Mouse (Mus musculus): Measurements from ENCODE around the gene Aurkc. TPM values are rescaled to one million over a fixed set of nuclear protein-coding genes. Genes with fewer than 3 reads are reported as not detected.
"Not testable (repeated sequence)": the region's sequence is repeated elsewhere in the genome, so short reads cannot be mapped to it uniquely, and the experiment has no call there.

Gene Aurkc
- total RNA-seq (2021), result not detected
- long read RNA-seq, result 0 reads

DNA sequence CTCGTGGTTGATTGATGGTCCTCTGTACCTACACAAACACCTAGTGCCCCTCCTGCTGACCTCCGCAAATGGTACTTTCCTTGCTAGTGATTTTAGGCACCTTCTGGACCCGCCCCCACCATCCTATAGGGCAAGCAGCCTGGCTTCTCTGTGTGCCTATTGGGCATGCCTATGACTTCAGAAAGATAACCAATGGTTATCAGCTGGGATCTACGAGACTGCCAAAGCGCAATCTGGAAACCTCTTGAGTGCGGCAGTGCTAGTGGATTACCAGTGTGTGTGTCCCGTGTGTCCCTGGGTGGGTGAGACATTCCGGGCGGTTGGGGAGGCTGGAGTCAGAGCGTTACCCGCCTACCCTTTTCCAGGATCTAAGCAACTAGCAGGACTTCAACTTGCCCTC, at the start of gene Aurkc:
Gene Aurkc, plus strand, starts transcription at position 50 of the 400 bp plus-strand sequence.
- DNase-seq (ENCODE audit: low spot score in 2 of 2), result not testable (repeated sequence)

DNA sequence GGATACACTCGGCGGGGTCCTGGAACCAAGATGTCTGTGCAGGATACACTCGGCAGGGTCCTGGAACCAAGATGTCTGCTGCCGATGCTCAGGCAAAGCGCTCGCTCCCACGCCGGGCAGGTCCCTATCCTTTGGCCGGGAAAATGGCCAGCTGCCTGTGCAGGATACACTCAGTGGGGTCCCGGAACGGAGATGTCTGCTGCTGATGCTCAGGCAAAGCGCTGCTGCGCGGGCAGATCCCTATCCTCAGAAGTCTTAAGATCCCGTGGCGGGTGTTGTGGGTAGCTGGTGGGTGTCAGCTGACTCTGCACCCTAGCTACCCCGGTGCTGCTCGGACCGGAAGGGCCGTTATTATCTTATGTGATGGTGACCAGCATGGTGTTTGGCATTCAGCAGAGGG, 47.0 kb upstream of the Aurkc start:
- not testable (repeated sequence) for DNase-seq (ENCODE audit: low spot score in 2 of 2)

DNA sequence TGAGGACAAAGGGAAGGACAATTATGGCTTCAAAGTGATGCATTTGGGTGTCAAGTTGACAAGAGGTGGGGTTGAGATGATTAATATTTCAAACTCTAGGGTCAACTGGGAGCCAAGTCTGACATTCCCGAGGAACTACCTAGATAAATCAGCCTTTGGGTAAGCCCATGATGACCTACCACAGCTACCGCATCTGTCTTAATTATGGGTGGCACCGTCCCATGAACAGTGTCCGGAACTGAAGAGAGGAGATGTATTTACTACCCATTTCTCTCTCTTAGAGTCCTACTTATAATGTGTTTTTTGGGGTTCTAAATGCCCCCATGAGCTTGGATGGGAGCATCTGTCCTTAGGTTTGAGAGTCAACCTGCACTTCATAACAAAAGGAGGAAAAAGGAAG, 38.5 kb upstream of the Aurkc start:
- DNase-seq (ENCODE audit: low spot score in 2 of 2), result no peak

GRCm38 (mm10) chr7:6958574-6958973, 36.5 kb upstream of the Aurkc start:
- no peak for DNase-seq (ENCODE audit: low spot score in 2 of 2)

DNA sequence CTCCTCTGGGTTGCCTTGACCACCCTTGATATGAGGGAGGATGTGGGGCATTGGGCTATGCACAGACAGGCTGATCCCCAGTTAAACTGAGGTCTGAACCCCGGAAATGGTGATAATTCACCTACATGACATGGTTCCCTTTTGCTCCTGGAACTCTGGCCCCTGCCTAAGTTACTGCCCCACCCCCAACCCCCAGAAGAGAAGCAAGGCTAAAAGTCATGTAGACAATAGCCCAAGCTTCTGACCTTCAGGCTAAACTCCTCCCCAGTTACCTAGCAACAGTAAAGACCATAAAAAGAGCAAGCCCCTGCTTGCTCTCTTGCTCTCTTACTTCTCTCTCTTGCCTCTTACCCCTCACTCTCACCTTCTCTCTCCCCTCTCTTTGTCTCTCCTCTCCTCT, 21.5 kb upstream of the Aurkc start:
- no peak for DNase-seq (ENCODE audit: low spot score in 2 of 2)

- no peak for DNase-seq (ENCODE audit: low spot score in 2 of 2)
These were observed 18.2 kb upstream of the Aurkc start for GRCm38 (mm10) chr7:6976890-6977289.

DNA sequence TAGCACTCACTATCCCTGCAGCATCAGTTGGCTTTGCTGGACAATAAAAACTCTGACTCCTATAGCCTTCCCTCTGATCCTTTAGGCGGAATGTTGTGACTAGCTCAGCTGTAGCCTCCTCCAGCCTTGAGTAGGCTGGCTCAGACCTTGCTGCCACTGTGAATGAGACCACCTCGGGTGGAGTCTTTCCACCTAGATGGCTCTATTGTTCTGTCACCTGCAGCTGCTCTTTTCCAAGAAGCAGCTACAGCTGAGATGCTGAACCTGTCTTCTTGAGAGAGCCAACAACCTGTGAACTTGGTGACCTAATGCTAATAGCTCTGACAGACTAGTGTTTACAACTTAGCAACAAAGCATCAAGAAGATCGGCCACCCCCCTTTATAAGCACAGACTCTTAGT, 3.8 kb downstream of the Aurkc start:
- not testable (repeated sequence) for DNase-seq (ENCODE audit: low spot score in 2 of 2)

GRCm38 (mm10) chr7:7005441-7005840, 10.3 kb downstream of the Aurkc start:
- not testable (repeated sequence) for DNase-seq (ENCODE audit: low spot score in 2 of 2)

DNA sequence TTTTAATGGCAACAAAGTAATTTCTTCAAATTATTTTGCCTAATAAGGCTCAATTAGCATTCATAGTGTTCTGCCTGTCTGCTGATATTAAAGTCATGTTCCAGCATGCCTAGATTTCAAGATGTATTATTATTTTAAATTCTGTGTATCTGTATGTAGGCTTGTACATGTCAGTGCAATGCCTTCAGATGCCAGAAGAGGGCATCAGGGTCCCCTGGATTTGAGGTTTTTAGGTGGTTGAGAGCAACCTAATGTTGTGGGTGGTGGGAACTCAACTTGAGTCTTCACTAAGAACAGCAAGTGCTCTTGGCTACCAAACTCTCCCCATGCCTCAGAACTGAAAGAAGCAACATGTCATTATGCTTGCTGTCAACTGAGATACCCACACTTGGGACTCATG, 32.3 kb downstream of the Aurkc start:
- DNase-seq (ENCODE audit: low spot score in 2 of 2), result no peak

DNA sequence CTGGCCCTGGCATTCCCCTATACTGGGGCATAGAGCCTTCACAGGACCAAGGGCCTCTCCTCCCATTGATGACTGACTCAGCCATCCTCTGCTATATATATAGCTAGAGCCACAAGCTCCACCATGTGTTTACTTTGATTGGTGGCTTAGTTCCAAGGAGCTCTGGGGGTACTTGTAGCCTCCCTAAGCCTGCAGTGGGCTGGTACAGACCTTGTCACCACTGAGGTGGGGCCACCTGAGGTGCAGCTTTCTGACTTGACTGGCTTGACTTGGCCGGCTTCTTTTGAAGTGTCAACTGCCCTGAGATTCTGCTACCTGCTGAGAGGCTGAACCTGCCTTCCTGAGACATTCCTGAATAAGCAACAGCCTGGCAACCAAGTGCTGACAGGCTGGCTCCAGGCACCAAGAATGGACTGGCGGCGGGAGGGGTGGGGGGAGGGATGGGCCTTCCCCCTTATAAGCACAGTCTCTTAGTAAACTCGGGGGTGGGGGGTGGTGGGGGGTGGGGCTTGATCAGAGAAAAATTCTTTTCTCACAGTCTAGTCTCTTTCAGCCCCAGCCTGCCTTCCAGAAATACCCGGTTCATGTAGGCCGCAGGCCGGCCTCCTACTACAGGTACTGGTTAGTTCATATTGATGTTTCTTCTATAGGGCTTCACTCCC, 54.7 kb downstream of the Aurkc start:
- not testable (repeated sequence) for DNase-seq (ENCODE audit: low spot score in 2 of 2)

Other genes starting within 250 kb of the Aurkc start
- gene Zfp954, start 126.2 kb downstream of the Aurkc start, total RNA-seq (2021), result 10 to 100 TPM; 13.7 to 15.4 TPM
- 1 to 10 TPM; 2.8 to 2.9 TPM for gene Zfp773, start 141.5 kb downstream of the Aurkc start, total RNA-seq (2021)
- gene Zfp418, start 176.0 kb downstream of the Aurkc start, total RNA-seq (2021), result 1 to 10 TPM; 7.6 to 9.4 TPM
- gene Zfp772, start 214.7 kb downstream of the Aurkc start, total RNA-seq (2021), result 1 to 10 TPM; 7.6 to 9.1 TPM

All from layer of hippocampus, adult 18-20 months (tissue).